Mouse (Mus musculus): Measurements from ENCODE around the gene Myh9.
"Not testable (repeated sequence)": the region's sequence is repeated elsewhere in the genome, so short reads cannot be mapped to it uniquely, and the experiment has no call there.

Myh9 gene

GRCm38 (mm10) chr15:77750461-77750860, 91.5 kb downstream of the Myh9 start:
- peak; percentile 55 to 63 for DNase-seq

- DNase-seq, result peak; percentile 57 to 61
Measured at GRCm38 (mm10) chr15:77749717-77750116, 92.3 kb downstream of the Myh9 start.

GRCm38 (mm10) chr15:77748414-77748813, 93.6 kb downstream of the Myh9 start:
- no peak for DNase-seq

GRCm38 (mm10) chr15:77746326-77746725, 95.6 kb downstream of the Myh9 start:
- DNase-seq, result no peak

- no peak for DNase-seq
Measured at GRCm38 (mm10) chr15:77745081-77745480, 96.9 kb downstream of the Myh9 start.

- DNase-seq, result no peak
Measured at GRCm38 (mm10) chr15:77744632-77745031, 97.3 kb downstream of the Myh9 start.

- not testable (repeated sequence) for DNase-seq
Measured at GRCm38 (mm10) chr15:77741556-77741955, 100.4 kb downstream of the Myh9 start.

GRCm38 (mm10) chr15:77740511-77741297, 101.3 kb downstream of the Myh9 start:
- DNase-seq, result no peak

- DNase-seq, result not testable (repeated sequence)
Measured at GRCm38 (mm10) chr15:77733903-77734302, 108.1 kb downstream of the Myh9 start.

- peak; percentile 18 to 44 for DNase-seq
Measured at GRCm38 (mm10) chr15:77733380-77733779, 108.6 kb downstream of the Myh9 start.

- DNase-seq, result not testable (repeated sequence)
Measured at GRCm38 (mm10) chr15:77732851-77733250, 109.1 kb downstream of the Myh9 start.

- no peak for DNase-seq
Measured at GRCm38 (mm10) chr15:77731605-77732004, 110.4 kb downstream of the Myh9 start.

GRCm38 (mm10) chr15:77728739-77729138, 113.2 kb downstream of the Myh9 start, which contains the start of gene Apol9b:
Apol9b (plus strand) TSS chr15:77729039.
- not testable (repeated sequence) for DNase-seq

GRCm38 (mm10) chr15:77727745-77728144, 114.2 kb downstream of the Myh9 start:
- not testable (repeated sequence) for DNase-seq

- peak; percentile 11 to 16 for DNase-seq
Measured at GRCm38 (mm10) chr15:77727139-77727538, 114.8 kb downstream of the Myh9 start.

- DNase-seq, result not testable (repeated sequence)
Measured at GRCm38 (mm10) chr15:77725393-77726020, 116.5 kb downstream of the Myh9 start.

GRCm38 (mm10) chr15:77724208-77724911, 117.6 kb downstream of the Myh9 start:
- not testable (repeated sequence) for DNase-seq

GRCm38 (mm10) chr15:77721509-77721908, 120.5 kb downstream of the Myh9 start:
- DNase-seq, result not testable (repeated sequence)

- DNase-seq, result not testable (repeated sequence)
Measured at GRCm38 (mm10) chr15:77718240-77718639, 123.7 kb downstream of the Myh9 start.
